Mouse (Mus musculus) thymus, postnatal 4 days (tissue): ENCODE measurements at regions not wholly inside any gene's neighbourhood (a gene's known extent, or its start where the extent isn't known, plus 50 kb on each side); places are given as distances from the start of the nearest gene placed in this dataset.

Experiments
- DNase-seq: peaks from one replicate; pipeline ENCODE4 v3.0.0; 2021

DNA sequence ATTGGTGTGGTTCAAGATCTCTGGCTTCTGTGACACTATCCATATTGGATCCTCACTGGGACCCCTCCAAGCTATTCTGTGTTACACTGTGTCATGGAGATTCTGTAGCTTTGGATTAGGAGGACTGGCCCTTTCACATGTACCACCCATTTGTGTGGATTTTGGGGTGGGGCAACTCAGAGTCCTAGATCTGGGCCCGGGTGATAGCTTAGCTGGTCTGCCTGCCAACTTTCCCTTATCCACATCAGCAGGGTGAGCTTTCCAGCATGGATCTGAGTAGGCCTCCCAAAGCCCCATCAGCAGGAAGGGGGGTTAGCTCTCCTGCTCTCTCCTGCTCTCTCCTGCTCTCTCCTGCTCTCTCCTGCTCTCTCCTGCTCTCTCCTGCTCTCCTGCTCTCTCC lies 152.3 kb downstream of the Spata18 start:
- no peak for DNase-seq

DNA sequence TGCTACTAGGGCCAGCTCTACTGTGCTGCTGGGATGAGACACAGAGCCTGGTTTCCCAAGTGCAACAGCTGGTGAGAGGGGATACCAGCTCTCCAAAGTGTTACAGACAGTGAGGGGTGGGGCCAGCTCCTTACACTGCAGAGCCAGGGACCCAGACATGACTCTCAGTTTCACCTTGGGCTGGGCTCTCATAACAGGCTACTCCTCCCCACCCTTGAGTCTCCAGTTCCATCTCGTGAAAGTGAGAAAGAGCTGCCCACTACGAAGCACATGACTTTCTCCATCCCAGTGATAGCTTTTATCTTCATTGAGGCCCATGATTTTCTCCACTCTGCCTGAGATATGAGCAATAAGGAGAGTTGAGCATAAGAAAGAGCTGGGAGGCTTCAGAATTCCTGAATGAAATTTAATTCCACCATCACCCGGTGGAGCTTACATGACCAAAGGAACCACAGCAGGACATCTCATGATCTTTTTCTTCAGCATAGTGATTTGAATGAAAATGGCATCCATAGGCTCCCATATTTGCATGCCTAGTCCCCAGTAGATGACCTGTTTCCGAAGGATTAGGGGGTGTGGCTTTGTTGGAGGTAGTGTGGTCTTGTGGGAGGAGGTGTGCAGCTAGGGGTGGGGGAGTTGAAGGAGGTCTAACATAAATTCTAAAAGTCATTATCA lies 153.5 kb downstream of the Spata18 start:
- DNase-seq = no peak

DNA sequence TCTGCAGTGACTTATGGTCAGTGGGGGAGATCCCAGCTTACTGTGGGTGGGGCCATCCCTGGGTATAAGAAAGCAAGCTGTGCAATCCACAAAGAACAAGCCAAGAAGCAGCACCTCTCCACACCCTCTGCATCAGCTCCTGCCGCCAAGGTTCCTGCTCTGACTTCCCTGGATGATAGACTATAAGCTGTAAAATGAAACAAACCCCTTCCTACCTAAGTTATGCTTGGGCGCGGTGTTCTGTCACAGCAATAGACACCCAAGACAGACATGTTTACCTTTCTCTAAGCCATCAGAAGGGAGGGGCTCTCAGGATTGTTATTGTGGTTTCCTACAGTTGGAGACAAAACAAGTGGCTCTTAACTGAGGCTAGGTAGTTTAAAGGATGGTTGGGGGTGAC lies 159.5 kb downstream of the Spata18 start:
- no peak for DNase-seq

DNA sequence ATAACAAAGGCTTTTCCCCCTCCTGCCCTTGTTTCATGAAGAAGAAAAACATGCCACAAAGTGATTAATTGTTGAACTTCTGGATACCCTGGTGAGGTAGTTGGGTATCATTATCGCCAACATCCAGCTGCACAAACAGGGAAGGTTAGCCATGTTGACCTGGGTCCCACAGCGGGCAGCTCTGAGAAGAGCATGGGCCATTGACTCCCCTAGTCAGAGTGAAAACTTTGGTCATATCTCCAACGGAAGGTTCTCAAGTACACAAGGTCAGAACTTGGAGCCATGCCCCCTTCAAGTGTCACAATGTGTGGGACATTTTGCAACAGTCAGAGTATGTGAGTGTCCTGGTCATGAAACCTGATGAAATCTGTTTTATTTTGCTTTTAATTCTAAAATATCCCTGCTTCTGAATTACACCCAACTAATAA lies 159.9 kb downstream of the Spata18 start:
- DNase-seq = no peak

DNA sequence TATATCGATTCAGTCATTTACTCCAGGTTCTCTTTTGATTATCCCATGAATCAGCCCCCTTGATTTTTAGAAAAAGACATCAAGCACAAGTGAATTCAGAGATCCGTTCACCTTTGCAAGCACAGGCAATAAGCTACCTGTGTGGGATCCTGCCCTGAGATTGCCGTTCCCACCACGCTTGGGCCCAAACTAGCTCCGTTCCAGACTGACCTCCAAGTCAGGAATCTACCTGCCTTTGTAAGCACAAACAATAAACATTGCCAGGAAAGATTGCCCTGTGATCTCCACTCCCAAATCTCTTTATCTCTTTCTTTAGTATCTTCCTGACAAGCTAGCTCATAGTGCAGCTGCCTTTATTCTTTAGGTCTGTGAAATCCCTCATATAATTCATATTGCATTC lies 164.6 kb downstream of the Spata18 start:
- DNase-seq = no peak

DNA sequence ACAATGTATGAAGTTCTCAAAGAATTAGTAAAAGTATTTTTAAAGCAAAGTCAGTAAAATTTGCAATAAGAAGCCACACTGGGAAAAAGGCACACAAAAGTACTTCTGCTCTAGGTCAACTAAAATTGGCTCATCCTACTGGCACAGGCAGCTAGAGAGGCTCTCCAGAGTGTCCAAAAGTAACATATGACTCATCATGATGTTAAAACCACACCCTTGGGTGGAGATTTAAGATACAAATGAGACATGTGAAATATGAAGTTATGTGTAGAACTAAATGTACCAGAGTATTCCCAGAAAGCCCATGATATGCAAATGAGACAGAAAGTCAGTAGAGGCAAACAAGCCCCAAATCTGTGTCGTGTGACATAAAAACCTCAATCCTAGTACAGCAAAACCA lies 166.0 kb downstream of the Spata18 start:
- no peak for DNase-seq

DNA sequence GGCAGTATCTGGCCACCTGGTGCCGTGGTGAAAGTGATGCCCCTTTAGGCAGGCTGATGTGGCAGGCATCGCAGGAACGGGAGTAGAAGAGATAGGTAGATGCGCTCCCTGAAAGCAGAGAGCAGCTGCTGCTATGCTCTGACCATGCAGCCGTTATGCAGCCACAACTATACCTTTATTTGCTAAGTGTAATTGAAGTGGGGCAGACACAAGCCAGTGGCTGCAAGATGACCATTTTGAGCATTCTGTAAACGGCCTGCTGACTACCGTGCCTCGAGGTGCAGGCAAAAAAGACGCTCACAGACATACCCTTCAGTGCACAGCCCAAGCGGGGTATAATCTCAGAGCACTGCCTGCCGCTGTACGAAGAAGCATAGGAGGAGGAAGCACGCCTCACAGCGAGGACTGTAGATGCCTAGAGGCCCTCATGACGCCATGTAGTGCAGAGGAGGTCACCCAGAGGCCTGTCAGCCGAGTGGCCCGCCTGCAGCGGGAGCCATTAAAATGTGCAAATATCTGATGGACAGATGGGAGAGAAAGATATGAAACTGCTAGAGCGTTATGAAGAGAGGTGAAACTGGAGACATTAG lies 170.9 kb downstream of the Spata18 start:
- no peak for DNase-seq

DNA sequence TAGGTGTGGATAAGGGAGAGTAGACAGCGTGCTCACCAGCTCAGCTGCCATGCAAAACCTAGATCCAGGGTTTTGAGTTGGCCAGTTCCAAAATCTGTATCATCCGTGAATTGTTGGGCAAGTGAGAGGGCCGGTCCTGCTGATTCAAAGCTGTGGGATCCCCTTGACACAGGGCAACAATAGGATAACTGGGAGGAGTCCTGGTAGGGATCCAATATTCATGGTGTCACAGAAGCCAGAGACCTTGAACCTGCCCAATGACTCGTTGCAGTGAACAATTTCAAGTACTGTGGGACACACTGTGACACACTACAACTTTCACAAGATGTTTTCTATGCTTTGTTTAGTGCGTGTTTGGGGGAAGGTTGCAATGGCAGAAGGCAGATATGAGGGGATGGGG lies 172.2 kb downstream of the Spata18 start:
- no peak for DNase-seq

DNA sequence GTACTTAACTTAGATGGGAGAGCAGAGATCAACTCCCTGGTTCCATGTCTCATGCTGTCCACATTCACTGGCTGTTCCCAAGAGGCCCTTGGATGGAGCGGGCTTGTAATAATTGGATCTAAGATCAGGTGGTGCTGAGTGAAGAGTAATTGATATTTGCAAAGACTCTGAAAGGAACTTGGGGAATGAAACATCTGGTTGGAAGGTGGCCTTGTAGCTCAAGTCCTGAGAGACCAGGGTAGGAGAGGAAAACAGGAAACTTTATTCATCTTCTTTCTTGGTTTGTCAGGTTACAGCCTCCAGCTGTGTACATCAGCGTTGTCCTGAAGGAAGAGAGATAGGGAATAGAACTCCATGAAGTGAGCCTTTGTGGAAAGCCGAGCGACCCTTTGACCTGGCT lies 175.8 kb downstream of the Spata18 start:
- DNase-seq = no peak

DNA sequence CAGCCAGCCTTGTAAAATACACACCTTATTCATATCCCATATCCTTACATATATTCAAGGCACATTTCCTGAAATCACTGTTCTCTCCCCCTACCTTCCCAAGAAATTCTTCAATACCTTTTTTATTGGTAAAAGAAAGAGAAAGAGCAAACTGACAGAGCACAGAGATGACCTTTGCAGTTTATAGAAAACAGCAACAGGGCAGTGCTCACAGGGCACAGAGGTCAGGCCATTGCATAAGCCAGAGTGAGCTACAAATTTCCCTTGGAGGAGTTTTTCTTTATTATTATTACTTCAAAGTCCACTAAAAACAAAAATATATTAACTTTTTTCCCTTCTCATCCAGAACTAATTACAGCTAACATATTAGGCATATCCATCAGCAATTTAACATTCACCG lies 182.5 kb downstream of the Spata18 start:
- DNase-seq = no peak

DNA sequence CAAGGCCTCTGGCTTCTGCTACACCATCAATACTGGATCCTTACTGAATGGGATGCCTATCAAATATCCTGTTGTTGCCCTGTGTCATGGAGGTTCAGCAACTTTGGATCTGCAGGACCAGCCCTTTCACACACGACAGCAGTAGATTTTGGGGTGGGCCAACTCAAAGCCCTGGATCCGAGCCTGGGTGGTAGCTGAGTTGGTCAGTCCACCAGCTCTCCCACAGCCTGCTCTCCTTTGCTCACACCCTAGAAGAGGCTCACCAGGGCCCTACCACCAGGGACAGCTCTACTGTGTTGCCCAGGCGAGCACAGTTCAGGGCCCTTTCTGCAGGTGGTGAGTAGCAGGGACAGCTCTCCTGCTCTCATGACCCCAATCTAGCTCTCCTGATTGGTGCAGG lies 192.6 kb downstream of the Spata18 start:
- no peak for DNase-seq

DNA sequence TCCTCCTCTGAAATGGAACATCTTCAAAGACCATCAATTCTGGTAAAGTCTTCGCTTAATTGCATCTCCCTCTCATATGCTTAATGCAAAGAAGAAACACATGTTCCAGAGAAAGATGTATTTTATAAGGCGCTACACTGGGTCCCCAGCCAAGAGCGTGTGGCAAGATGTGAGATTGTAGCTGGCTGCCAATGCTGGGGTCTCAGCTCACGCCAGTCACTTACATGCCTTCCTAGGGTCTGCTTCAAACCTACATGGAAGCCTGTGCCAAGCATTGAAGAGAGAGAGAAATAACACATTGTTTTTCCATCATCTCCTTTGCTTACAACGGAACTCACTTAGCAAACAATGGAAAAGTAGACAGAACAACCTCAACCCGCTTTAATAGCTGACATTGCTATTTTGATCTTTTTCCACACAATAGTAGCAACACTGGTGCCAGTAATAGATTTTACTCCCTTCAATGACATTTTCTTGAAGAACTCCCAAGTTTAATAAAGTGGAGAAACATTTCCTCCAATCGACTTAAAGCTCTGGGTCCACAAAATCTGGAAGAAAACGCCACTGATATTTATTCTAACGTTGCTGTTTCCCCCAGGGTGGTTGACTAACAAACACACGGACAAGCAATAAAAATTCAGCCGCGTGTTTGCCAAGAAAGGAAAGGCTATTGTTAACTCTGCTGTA lies 195.1 kb downstream of the Spata18 start:
- no peak for DNase-seq

DNA sequence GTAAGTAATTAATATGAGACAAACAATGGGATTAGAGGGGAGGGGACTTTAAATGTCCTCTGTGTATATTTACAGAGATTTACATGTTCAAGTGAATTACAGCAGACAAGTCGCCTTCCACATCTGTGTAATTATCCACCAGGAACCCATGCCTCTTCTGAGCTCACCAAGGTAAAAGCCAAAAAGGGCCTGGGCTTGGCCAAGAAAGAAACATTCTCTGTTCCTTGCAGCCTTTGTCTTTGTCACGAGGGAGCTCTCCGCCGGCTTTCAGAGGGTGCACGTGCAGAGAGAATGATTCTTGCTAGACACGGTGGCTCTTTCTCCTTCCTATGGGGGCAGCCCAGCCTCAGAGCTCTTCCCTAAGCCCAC lies 195.6 kb downstream of the Spata18 start:
- DNase-seq = no peak

DNA sequence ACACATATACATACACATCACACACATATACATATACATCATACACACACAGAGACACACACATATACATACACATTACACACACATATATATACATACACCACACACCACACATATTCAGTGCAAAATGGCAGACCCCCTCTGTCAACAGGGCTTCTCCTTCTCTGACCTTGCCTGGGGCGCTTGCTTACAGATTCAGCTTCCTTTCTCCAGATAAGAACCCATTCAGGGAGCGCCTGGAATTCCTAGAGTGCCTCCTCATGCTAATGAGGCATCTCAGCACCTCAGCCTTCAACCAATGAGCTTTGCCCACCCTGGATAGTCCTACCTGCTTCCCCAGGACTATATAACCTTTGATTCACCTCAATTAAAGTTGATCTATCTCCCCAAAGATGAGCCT lies 200.3 kb downstream of the Spata18 start:
- DNase-seq = no peak

DNA sequence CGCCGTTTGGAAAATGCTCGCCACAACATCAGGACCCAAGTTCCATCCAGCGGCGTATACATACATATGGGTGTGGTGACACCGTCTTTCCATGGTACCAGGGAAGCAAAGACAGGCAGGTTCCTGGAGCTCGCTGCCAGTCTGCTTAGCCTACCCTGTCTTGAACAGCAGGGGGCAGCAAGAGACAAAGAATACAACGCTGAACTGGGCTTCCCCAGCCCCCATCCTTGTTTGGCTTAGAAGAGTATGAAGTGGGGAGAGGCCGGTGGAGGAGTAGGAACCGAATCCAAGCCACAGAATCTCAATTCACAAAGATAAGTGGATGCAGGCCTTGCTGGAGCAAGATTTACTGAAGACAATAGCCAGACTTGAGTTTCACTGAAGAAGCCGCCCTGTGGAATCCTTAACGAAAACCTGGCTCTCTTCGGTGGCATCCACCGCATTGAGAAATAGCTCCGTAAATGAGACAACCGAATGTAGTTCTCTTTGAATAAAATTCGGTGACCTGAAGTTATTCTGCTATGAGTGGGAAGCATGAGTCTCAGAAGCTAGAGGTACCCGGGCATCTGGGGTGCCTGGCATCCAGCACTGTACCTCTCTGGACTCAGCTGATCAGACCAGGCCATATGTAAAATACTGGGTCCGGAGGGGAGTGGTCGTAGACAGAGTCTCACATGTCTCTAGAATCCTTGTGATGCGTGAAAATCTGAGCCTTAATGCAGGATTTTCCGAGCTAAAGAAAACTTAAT lies 203.0 kb downstream of the Spata18 start:
- DNase-seq = peak; percentile 63

DNA sequence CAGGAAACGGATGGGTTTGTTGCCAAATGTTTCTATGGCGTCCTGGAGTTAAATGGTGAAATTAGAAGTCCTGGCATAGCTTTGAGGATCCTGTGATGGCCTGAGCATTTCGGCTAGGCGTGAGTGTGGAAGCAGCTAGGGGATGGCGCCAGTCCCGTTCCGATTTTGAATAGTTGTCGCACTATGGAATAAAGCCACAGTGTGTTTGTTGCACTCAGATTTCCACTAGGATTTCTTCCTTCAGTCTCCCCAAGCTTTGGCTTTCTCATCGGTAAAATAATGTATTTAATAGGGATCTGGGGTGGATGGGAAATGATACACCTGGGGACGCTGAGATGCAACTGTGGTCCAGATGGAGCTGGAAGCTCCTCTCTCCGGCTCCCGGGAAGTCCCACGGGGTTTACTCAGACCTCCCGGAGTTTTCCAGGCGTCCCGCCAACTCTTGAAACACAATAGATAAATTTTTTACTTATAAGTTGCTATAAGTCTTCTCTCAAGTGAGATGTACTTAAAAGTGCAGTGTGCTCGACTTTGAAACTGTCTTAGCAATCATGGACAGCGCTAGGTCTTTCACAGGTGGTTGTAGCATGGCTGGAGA lies 203.7 kb downstream of the Spata18 start:
- no peak for DNase-seq

DNA sequence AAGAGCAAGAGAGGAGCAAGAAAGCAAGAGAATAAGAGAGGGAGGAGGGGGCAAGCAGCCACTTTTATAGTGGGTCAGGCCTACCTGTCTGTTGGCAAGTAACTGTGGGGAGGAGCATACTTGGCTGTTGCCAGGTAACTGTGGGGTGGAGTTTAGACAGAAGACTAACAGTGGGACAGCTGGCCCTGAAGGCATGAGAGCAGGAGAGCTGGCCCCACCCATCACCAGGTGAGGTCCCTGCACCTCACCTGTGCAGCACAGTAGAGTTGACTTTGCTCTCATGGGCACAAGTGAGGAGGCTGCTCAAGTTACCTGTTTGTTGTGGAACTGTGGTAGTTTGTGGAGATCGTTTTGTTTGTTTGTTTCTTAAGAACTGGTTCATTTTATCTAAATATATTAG lies 208.1 kb downstream of the Spata18 start:
- no peak for DNase-seq

DNA sequence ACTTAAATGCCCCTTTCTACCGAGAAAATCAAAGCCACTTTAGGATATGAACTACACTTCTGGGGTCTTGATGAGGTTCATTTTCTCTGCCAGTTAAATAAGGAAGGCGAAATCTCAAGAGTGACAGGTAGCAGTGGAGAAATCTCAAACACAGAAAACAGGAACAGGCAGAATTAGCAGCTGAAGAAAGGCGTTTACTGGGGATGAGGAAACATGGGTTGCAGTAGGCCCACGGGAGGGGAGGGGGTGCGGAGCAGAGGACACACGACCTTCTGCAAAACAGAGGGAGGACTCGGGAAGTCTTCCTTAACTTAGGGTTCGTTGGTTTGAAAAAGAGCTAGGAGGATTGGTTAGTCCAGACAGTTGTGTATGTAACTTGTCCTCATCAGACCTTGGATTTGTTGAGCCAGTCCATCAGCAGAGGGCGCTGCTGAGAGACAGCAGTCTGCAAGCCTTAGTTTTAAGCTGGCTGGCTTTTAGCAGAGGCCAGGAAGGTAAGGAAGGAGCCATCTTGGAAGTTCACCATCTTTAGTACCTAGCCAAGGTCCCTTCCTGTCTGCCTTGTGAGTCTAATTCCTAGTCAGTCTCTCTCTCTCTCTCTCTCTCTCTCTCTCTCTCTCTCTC lies 204.0 kb downstream of the Usp46 start:
- peak; percentile 74 for DNase-seq

DNA sequence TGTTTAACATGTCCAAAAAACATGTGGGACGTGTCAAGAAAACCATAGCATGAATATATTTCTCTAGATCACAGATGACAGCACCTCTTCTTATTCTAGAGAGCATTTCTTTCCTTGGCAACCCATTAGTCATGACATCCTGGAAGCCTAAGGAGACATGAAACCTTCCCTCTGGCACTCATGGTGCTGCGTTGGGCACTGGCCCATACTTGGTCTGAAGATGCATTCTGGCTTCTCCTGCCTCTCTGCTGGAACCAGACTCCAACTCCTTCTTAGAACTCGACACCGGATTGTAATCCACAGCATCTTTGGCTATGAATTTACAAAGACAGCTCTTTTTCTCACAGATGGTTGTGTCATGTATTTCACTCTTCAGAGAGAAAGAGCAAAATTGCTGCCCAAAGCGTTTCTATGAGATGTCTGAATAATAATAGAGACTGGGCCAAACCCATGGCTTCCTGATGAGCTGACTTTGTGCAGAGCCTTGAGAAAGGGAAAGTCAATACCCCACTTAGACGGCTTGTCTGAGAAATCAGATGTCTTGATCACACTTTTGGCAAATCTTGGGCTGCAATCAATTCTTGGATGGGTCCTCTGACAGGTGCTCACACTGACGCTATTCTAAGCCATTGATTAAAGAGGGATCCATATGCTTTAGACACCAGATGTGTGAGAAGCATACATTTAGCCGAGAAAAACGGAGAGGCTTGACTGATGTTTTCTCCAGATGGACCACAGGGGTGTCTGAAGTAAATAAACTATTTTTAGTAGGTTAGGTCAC lies 195.4 kb downstream of the Usp46 start:
- DNase-seq = no peak

DNA sequence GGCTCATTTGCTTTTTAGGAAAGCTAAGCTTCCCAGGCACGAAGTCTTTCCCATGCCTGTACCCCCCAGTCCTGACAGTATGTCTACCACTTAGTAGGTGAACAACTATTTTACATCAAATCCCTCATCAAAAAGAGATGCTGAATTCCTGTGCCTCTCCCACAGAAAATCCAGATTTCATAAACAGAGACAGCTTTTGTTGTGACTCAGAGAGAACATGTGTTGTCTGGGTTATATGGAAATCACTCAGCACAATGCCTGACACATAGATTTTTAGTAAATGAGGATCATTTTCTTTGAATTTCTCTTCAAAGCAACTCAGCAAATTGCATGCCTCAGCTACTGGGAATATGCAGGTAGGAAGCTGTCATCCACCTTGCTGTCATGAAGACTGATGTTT lies 193.5 kb downstream of the Usp46 start:
- DNase-seq = no peak

DNA sequence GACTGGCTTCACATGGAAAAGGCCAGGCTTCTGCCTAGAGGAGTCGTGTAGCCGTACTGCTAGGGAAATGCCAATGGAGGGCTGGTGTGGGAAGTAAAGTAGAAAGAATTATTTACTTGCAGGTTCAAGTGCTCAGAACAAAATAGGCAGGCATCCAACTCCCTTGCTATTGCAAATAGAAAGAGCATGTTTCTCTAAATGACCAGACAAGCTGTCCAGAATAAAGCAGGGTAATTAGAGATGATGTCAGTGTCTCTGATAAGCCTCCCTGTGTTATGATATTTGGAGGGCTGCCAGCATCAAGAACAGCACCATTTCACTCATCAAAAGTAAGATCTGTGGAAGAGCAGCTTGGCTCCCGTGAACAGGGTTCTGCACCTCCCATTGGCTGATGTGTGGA lies 192.4 kb downstream of the Usp46 start:
- DNase-seq = no peak

DNA sequence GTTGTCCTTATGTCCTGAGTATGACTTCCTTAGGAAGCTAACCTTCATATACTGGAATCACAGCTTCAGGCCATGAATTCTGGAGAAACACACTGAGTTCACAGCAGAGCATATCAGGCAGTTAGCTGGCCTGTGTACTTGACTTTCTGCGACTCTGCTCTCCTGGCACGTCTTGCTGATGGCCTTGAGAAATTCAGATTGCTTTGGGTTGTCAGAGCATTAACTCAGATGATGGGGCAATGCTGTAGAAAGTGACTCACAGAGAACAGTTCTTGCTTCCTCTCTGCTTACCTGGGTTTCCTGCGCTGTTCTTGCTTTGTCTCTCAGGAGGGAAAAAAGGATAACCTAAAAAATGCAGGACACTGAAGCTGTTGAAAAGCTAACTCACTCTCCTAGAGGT lies 187.3 kb downstream of the Usp46 start:
- no peak for DNase-seq
